ENCODE assay signal across 8 mouse cellular contexts in the genomic region with DNA sequence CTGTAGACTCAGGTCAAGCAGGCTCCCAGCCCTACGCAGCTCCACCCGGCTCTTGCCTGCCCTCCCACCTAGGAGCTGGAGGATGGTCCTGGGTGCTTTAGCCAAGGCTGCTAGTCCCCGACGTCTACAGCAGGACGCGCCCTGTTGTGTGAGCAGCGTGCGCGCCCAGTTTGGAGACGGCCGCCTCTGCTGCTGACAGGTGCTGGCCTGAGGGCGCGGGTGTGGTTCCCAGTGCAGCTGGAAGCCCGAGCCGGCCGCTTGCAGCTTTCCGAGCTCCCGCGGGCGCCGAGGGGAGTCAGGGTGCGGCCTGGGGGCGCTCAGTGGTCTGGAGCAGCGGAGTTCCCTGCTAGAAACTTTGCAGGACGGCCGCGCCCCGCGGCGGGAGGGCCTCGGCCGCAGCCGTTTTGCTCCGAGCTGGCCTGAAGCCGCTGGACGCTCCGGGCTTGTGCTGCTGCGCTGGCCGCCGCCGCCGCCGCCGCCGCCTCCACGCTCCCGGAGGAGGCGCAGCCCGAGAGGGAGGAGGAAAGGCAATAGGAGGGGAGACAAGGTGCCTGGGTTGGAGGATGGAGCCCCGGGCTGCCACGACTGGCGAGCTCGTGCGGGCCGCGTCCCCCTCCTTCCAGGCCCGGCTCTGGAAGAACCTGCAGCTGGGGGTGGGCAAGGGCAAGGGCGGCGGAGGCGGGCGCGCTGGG. TPM values are rescaled to one million over a fixed set of nuclear protein-coding genes. Genes with fewer than 3 reads are reported as not detected.
DNase-seq lines count a peak whose midpoint lies in the region; ATAC-seq and TF ChIP-seq lines count a peak whose summit lies in the region.

A gene (plus strand): TSS at position 564 of the 692 bp plus-strand sequence.

- no peak for TF ChIP-seq EP300 in heart, postnatal 0 days (IDR thresholded peaks at IDR 0.05; ENCODE audit: low read depth)
- no peak for TF ChIP-seq EP300 in liver, postnatal 0 days (IDR thresholded peaks at IDR 0.05; ENCODE audit: low read depth)

- DNase-seq in c-Kit-positive CD71-positive TER-119-negative erythroid progenitor cells, embryonic 14.5 days (ENCODE audit: low read depth) = peak; percentile 5
- peak; percentile 34 for DNase-seq in heart, postnatal 0 days (ENCODE audit: low spot score)
- DNase-seq in kidney, postnatal 25 days = peak; percentile 23 to 51
- peak; percentile 54 for DNase-seq in liver, postnatal 0 days
- DNase-seq in thymus, postnatal 36 days = peak; percentile 6 to 7

- H3K4me1 ChIP-seq in forebrain, embryonic 12.5 days = peaks cover 9% of the 10 kb centered on the region
- no peaks in the 10 kb centered on the region for H3K4me1 ChIP-seq in heart, postnatal 0 days (ENCODE audit: control insufficient read depth, insufficient read depth)
- peaks cover 13% of the 10 kb centered on the region for H3K4me1 ChIP-seq in liver, postnatal 0 days (ENCODE audit: insufficient read depth)
- 0 out of 2 replicates have a peak, but pooled peaks cover 4% of the 10 kb centered on the region for H3K4me1 ChIP-seq in neural tube, embryonic 14.5 days (ENCODE audit: control insufficient read depth, insufficient read depth, low read length)

- H3K27ac ChIP-seq in forebrain, embryonic 12.5 days = no peak within 1 kb of the TSS
- no peak within 1 kb of the TSS for H3K27ac ChIP-seq in heart, postnatal 0 days (ENCODE audit: low read depth)
- no peak within 1 kb of the TSS for H3K27ac ChIP-seq in liver, postnatal 0 days (ENCODE audit: low read depth)
- H3K27ac ChIP-seq in neural tube, embryonic 14.5 days (ENCODE audit: low read depth, low read length) = no peak within 1 kb of the TSS

- TF ChIP-seq CTCF in heart, postnatal 0 days (IDR thresholded peaks at IDR 0.05; ENCODE audit: low read depth) = no peak
- no peak for TF ChIP-seq CTCF in liver, postnatal 0 days (IDR thresholded peaks at IDR 0.05; ENCODE audit: low read depth)

- H3K36me3 ChIP-seq in forebrain, embryonic 12.5 days (replicated peaks) = no peaks in the 10 kb centered on the region
- H3K36me3 ChIP-seq in heart, postnatal 0 days (replicated peaks; ENCODE audit: control insufficient read depth, insufficient read depth, low read length) = no peaks in the 10 kb centered on the region
- no peaks in the 10 kb centered on the region for H3K36me3 ChIP-seq in liver, postnatal 0 days (replicated peaks; ENCODE audit: insufficient read depth, low read length)
- H3K36me3 ChIP-seq in neural tube, embryonic 14.5 days (ENCODE audit: control insufficient read depth, insufficient read depth, low read length) = no peaks in the 10 kb centered on the region

- peaks cover 23% of the 10 kb centered on the region for H3K27me3 ChIP-seq in forebrain, embryonic 12.5 days
- H3K27me3 ChIP-seq in heart, postnatal 0 days (ENCODE audit: control insufficient read depth, insufficient read depth, low read length) = peaks cover 32% of the 10 kb centered on the region
- H3K27me3 ChIP-seq in liver, postnatal 0 days (ENCODE audit: insufficient read depth, low read length) = peaks cover 30% of the 10 kb centered on the region
- peaks cover 7% of the 10 kb centered on the region for H3K27me3 ChIP-seq in neural tube, embryonic 14.5 days (ENCODE audit: control insufficient read depth, insufficient read depth, low read length)

- no peak for ATAC-seq in CD4-positive, CD25-positive, alpha-beta regulatory T cell, adult 4 months
- peak; percentile 92 for ATAC-seq in forebrain, embryonic 12.5 days (ENCODE audit: low FRiP score)
- peak; percentile 80 for ATAC-seq in heart, postnatal 0 days (ENCODE audit: insufficient read depth, low read depth)
- ATAC-seq in liver, postnatal 0 days = peak; percentile 74
- ATAC-seq in neural tube, embryonic 14.5 days (ENCODE audit: low read depth) = peak; percentile 89

- H3K4me2 ChIP-seq in forebrain, embryonic 12.5 days = peak within 1 kb of the TSS; percentile 99
- peak within 1 kb of the TSS; percentile 89 for H3K4me2 ChIP-seq in heart, postnatal 0 days (ENCODE audit: low read depth, low read length)
- H3K4me2 ChIP-seq in liver, postnatal 0 days (ENCODE audit: low read depth, low read length) = peak within 1 kb of the TSS; percentile 93
- peak within 1 kb of the TSS; percentile 99 for H3K4me2 ChIP-seq in neural tube, embryonic 14.5 days (ENCODE audit: low read depth, low read length)

- H3K9me3 ChIP-seq in forebrain, embryonic 12.5 days = no peaks in the 10 kb centered on the region
- H3K9me3 ChIP-seq in heart, postnatal 0 days (replicated peaks; ENCODE audit: control insufficient read depth, low read length) = no peaks in the 10 kb centered on the region
- H3K9me3 ChIP-seq in liver, postnatal 0 days (ENCODE audit: low read length) = no peaks in the 10 kb centered on the region
- no peaks in the 10 kb centered on the region for H3K9me3 ChIP-seq in neural tube, embryonic 14.5 days (ENCODE audit: control insufficient read depth, low read length)

- under 1% methylated on average over 56 of the region's 62 CpGs for WGBS in forebrain, embryonic 12.5 days
- WGBS in heart, postnatal 0 days = under 1% methylated on average over 44 of the region's 62 CpGs
- under 1% methylated on average over 46 of the region's 62 CpGs for WGBS in liver, postnatal 0 days (ENCODE audit: insufficient replicate concordance)
- under 1% methylated on average over 52 of the region's 62 CpGs for WGBS in neural tube, embryonic 14.5 days

- peak within 1 kb of the TSS; percentile 61 for H3K4me3 ChIP-seq in forebrain, embryonic 12.5 days (replicated peaks)
- H3K4me3 ChIP-seq in heart, postnatal 0 days (ENCODE audit: low read depth, low read length) = peak within 1 kb of the TSS; percentile 55
- H3K4me3 ChIP-seq in liver, postnatal 0 days (ENCODE audit: low read depth, low read length) = peak within 1 kb of the TSS; percentile 55
- peak within 1 kb of the TSS; percentile 73 for H3K4me3 ChIP-seq in neural tube, embryonic 14.5 days (ENCODE audit: low read depth, low read length)

- H3K9ac ChIP-seq in forebrain, embryonic 12.5 days = peak within 1 kb of the TSS; percentile 67
- no peak within 1 kb of the TSS for H3K9ac ChIP-seq in heart, postnatal 0 days (replicated peaks; ENCODE audit: low read depth, low read length)
- H3K9ac ChIP-seq in liver, postnatal 0 days (replicated peaks) = no peak within 1 kb of the TSS; the same call in 1 of the 2 replicates
- peak within 1 kb of the TSS; percentile 68 for H3K9ac ChIP-seq in neural tube, embryonic 14.5 days (replicated peaks; ENCODE audit: low read depth, low read length)

RNA-seq across cellular contexts. Expression of the gene that starts here (rescaled TPM):
- 10 to 100 TPM; 15.1 to 15.7 TPM for polyA plus RNA-seq in CD4-positive, CD25-positive, alpha-beta regulatory T cell, adult 4 months (2017; shearing (Covaris generic))
- 5.4 and 5.6 TPM in 2 replicates for polyA plus RNA-seq in forebrain, embryonic 12.5 days (2016; fragmentation: Nextera tagmentation; extraction: Ambion mirVana)
- not detected in 2 replicates for total RNA-seq in heart, postnatal 0 days (2014; rRNA removed; ENCODE audit: low replicate concordance)
- polyA plus RNA-seq in heart, postnatal 0 days (2015; fragmentation: Nextera tagmentation; extraction: Ambion mirVana) = 0.34 and 0.81 TPM in 2 replicates
- 2.3 and 2.6 TPM in 2 replicates for polyA plus RNA-seq in liver, postnatal 0 days (2015; fragmentation: Nextera tagmentation; extraction: Ambion mirVana)
- 2.2 and 2.3 TPM in 2 replicates for polyA plus RNA-seq in neural tube, embryonic 14.5 days (2014; fragmentation: Nextera tagmentation; extraction: Ambion mirVana)

Comparison
In these comparisons a context has a peak if more than half of its experiments do, and no peak if none do; other contexts are left out.
1. Peak in DNase-seq, ATAC-seq, H3K4me3 ChIP-seq and H3K4me2 ChIP-seq in heart, postnatal 0 days; RNA of the gene not detected or under 1 TPM.
2. H3K9ac ChIP-seq: peak in forebrain, embryonic 12.5 days (single experiment) and neural tube, embryonic 14.5 days (single experiment); none in heart, postnatal 0 days (single experiment) and liver, postnatal 0 days (single experiment).
3. Peak in every context shown above with its lines, with median percentiles within 50 percentile points of each other: DNase-seq, H3K4me2 ChIP-seq and H3K4me3 ChIP-seq.